Mouse (Mus musculus): ENCODE data around the gene 1300017J02Rik.

DNA sequence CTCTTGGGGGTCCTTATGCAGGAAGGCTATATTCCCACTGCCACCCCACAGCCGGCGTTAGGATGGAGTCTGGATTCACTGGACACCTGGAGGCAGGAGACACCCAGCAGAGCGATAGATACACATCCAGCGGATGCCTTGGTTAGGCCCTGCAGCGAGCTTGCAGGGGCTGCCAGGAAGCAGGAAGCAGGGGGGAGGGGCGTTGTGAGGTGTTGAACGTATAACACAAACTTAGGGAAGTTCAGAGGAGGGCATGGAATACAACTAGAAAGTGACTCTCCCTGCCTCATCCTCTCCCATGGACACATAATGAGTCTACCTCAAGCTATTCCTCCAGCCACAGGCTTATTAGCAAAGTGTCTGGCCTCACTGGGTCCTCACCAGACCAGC, 71.9 kb downstream of the 1300017J02Rik start:
- no peak for TF ChIP-seq CTCF (IDR thresholded peaks at IDR 0.05; ENCODE audit: insufficient read depth, low read length)
- TF ChIP-seq POLR2A (IDR thresholded peaks at IDR 0.05; ENCODE audit: borderline replicate concordance, extremely low read depth, low read depth, low read length) = no peak

All from lung, adult 2 months (tissue).